ENCODE assay signal across 10 mouse cellular contexts in the genomic region with DNA sequence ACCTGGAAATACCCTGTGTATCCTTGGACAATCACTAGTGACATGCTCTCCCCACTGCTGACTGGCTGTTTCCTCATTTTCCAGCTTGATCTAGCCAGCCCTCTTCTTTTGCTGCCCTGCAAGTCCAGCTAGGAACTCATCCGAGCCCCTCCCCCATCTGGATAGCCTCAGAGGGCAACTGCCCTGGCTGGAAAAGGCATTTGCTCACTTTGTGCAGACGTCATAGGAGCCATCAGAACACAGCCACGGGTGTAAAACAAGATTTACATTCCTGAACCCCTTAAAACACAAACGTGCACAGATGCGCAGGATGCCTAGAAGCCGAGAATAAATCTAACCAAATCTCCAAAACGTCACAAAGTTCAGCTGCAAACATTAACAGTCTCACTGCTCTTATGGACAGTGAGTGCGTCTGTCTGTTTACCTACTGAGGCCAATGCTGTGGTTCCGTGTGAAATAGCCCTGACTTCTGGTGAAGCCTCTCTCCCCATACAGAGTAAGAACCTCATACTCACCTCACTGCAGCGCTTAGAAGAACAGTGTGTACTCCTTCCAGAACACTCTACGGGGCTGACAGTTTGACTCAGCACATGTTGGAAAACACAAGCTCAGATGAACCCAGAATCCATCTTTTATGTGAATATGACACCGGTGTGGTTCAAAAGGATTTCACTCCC.
DNase-seq lines count a peak whose midpoint lies in the region; ATAC-seq and TF ChIP-seq lines count a peak whose summit lies in the region.
"Had no signal": no experiment of that assay in that cellular context is flagged by ENCODE, and none has a peak within 500 bp of the region (broad histone marks: within the 10 kb centered on the region; RNA-seq: fewer than 3 reads in every experiment).

No protein-coding gene starts in this region.

- TF ChIP-seq EP300 in heart, postnatal 0 days (IDR thresholded peaks at IDR 0.05; ENCODE audit: low read depth): no peak

- H3K9me3 ChIP-seq in heart, postnatal 0 days (replicated peaks; ENCODE audit: control insufficient read depth, low read length): no peaks in the 10 kb centered on the region
- no peaks in the 10 kb centered on the region for H3K9me3 ChIP-seq in lung, embryonic 14.5 days (ENCODE audit: low read depth, low read length)
- no peaks in the 10 kb centered on the region for H3K9me3 ChIP-seq in forebrain, embryonic 15.5 days
- H3K9me3 ChIP-seq: hindbrain, embryonic 13.5 days had no signal

- TF ChIP-seq CTCF in heart, postnatal 0 days (IDR thresholded peaks at IDR 0.05; ENCODE audit: low read depth): no peak
- TF ChIP-seq CTCF in lung, embryonic 14.5 days (IDR thresholded peaks at IDR 0.05; ENCODE audit: low read depth): no peak

- H3K36me3 ChIP-seq in heart, postnatal 0 days (replicated peaks; ENCODE audit: control insufficient read depth, insufficient read depth, low read length): no peaks in the 10 kb centered on the region
- H3K36me3 ChIP-seq in lung, embryonic 14.5 days (ENCODE audit: insufficient read depth): no peaks in the 10 kb centered on the region
- no peaks in the 10 kb centered on the region for H3K36me3 ChIP-seq in forebrain, embryonic 15.5 days
- H3K36me3 ChIP-seq: hindbrain, embryonic 13.5 days had no signal

- ATAC-seq in heart, postnatal 0 days (ENCODE audit: insufficient read depth, low read depth): peak; percentile 63
- peak; percentile 63; the same call in 1 of the 2 replicates for ATAC-seq in lung, embryonic 14.5 days (ENCODE audit: insufficient read depth)
- no peak for ATAC-seq in forebrain, embryonic 15.5 days (replicated peaks)
- ATAC-seq: forebrain, postnatal 0 days had no signal

- 50% methylated on average over 12 of the region's 12 CpGs for WGBS in heart, postnatal 0 days
- WGBS in lung, embryonic 14.5 days: 27% methylated on average over 12 of the region's 12 CpGs
- WGBS in forebrain, embryonic 15.5 days: 79% methylated on average over 12 of the region's 12 CpGs

- peak overlapping the region; percentile 36 for H3K27ac ChIP-seq in heart, postnatal 0 days (ENCODE audit: low read depth)
- no peak overlapping the region for H3K27ac ChIP-seq in lung, embryonic 14.5 days (ENCODE audit: low read depth)
- H3K27ac ChIP-seq in forebrain, embryonic 15.5 days (replicated peaks): no peak overlapping the region
- H3K27ac ChIP-seq: hindbrain, embryonic 13.5 days had no signal

- H3K9ac ChIP-seq in heart, postnatal 0 days (replicated peaks; ENCODE audit: low read depth, low read length): no peak overlapping the region
- H3K9ac ChIP-seq in lung, embryonic 14.5 days: no peak overlapping the region
- no peak overlapping the region for H3K9ac ChIP-seq in forebrain, embryonic 15.5 days (replicated peaks)
- H3K9ac ChIP-seq: forebrain, postnatal 0 days; hindbrain, embryonic 13.5 days had no signal

- DNase-seq in heart, postnatal 0 days (ENCODE audit: low spot score): peak; percentile 47
- DNase-seq in heart, postnatal 25 days (ENCODE audit: low spot score): no peak
- DNase-seq in urinary bladder, postnatal 14 days (ENCODE audit: low spot score): peak; percentile 55
- DNase-seq in urinary bladder, postnatal 4 days (ENCODE audit: low spot score in 2 of 2): no peak
- DNase-seq in lung, embryonic 14.5 days: peak; percentile 60
- DNase-seq in cerebellum, adult 11 months: no peak
- DNase-seq: forebrain, postnatal 0 days; right cerebral cortex, postnatal 14 days had no signal

- no peaks in the 10 kb centered on the region for H3K27me3 ChIP-seq in heart, postnatal 0 days (ENCODE audit: control insufficient read depth, insufficient read depth, low read length)
- H3K27me3 ChIP-seq in lung, embryonic 14.5 days (ENCODE audit: insufficient read depth, low read length): no peaks in the 10 kb centered on the region
- H3K27me3 ChIP-seq in forebrain, embryonic 15.5 days: no peaks in the 10 kb centered on the region
- H3K27me3 ChIP-seq: hindbrain, embryonic 13.5 days had no signal

- H3K4me3 ChIP-seq in heart, postnatal 0 days (ENCODE audit: low read depth, low read length): no peak overlapping the region
- no peak overlapping the region for H3K4me3 ChIP-seq in lung, embryonic 14.5 days (ENCODE audit: low read depth, low read length)
- no peak overlapping the region for H3K4me3 ChIP-seq in forebrain, embryonic 15.5 days
- H3K4me3 ChIP-seq: hindbrain, embryonic 13.5 days had no signal

- peaks cover 14% of the 10 kb centered on the region for H3K4me1 ChIP-seq in heart, postnatal 0 days (ENCODE audit: control insufficient read depth, insufficient read depth)
- peaks cover 5% of the 10 kb centered on the region; the same call in 1 of the 2 replicates for H3K4me1 ChIP-seq in lung, embryonic 14.5 days (ENCODE audit: insufficient read depth)
- H3K4me1 ChIP-seq in forebrain, embryonic 15.5 days: no peaks in the 10 kb centered on the region
- H3K4me1 ChIP-seq: hindbrain, embryonic 13.5 days had no signal

- no peak overlapping the region for H3K4me2 ChIP-seq in heart, postnatal 0 days (ENCODE audit: low read depth, low read length)
- H3K4me2 ChIP-seq in lung, embryonic 14.5 days: no peak overlapping the region
- no peak overlapping the region for H3K4me2 ChIP-seq in forebrain, embryonic 15.5 days (replicated peaks)
- H3K4me2 ChIP-seq: hindbrain, embryonic 13.5 days had no signal

- intact Hi-C loops in heart, postnatal 25 days (cut with DNase I): no loop called here

Comparison
In these comparisons a context has a peak if more than half of its experiments do, and no peak if none do; other contexts are left out.
1. DNase-seq: peak in heart, postnatal 0 days (single experiment), urinary bladder, postnatal 14 days (single experiment) and lung, embryonic 14.5 days (single experiment); none in heart, postnatal 25 days (single experiment), urinary bladder, postnatal 4 days (0 of 2) and cerebellum, adult 11 months (single experiment).